Mouse (Mus musculus) CH12F3 (cell line): Measurements from ENCODE around the gene E330034G19Rik.
"Not testable (repeated sequence)": the region's sequence is repeated elsewhere in the genome, so short reads cannot be mapped to it uniquely, and the experiment has no call there.

ENCODE experiments used
- in situ Hi-C: fragments of 300-500 bp; cut with MboI; formaldehyde crosslinking; loops from 2 replicates; pipeline ENCODE4 v1.14.3; 2020; ENCODE audit warnings: low sequenced_read_pairs

E330034G19Rik gene

GRCm38 (mm10) chr14:24311110-24311509 lies 18.1 kb downstream of the E330034G19Rik start:
- in situ Hi-C loops = no loop called here

- in situ Hi-C loops = not testable (repeated sequence)
Measured at GRCm38 (mm10) chr14:24347007-24347406, 54.0 kb downstream of the E330034G19Rik start.

DNA sequence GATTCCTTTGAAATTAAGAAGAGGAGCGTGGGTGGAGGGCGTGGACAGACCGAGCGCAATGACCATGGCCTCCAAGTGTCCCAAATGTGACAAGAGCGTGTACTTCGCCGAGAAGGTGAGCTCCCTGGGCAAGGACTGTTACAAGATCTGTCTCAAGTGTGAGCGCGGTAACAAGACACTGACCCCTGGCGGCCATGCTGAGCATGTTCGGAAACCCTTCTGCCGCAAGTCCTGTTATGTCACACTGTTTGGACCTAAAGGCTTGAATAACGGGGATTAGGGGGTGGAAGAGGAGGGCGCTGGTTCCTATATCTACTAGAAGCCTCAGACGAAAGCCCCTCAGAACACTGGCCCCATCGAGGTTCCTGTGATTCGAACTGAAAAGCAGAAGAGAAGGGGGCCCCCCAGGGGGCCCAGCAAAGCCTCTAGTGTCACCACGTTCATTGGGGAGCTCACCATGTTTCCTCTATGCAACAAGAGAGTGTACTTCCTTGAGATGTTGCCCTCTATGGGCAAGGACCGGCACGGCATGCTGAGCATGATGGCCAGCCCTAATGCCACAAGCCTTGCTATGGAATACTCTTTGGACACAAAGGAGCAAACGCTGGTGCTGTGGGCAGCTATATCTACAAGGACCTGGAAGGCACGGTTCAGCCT lies 65.4 kb downstream of the E330034G19Rik start:
- in situ Hi-C loops = no loop called here
